Comparison of ENCODE assay signal across 9 mouse cellular contexts in genomic region chr14:106500344-106501135, GRCm38 (mm10).
DNase-seq lines count a peak whose midpoint lies in the region; ATAC-seq lines count a peak whose summit lies in the region.
"Had no signal": no experiment of that assay in that cellular context is flagged by ENCODE, and none has a peak within 500 bp of the region (broad histone marks: within the 10 kb centered on the region; RNA-seq: fewer than 3 reads in every experiment).

No protein-coding gene starts in this region.

- H3K9ac ChIP-seq in embryonic facial prominence, embryonic 14.5 days (ENCODE audit: low read depth, low read length) = no peak overlapping the region
- H3K9ac ChIP-seq in intestine, embryonic 16.5 days (ENCODE audit: low read depth, low read length) = no peak overlapping the region
- H3K9ac ChIP-seq: embryonic facial prominence, embryonic 12.5 days had no signal

- 0 out of 2 replicates have a peak, but pooled peaks cover 3% of the 10 kb centered on the region for H3K4me1 ChIP-seq in embryonic facial prominence, embryonic 14.5 days (ENCODE audit: control insufficient read depth, insufficient read depth, low read length)
- H3K4me1 ChIP-seq in intestine, embryonic 16.5 days (ENCODE audit: control insufficient read depth, insufficient read depth, low read length) = no peaks in the 10 kb centered on the region
- H3K4me1 ChIP-seq: embryonic facial prominence, embryonic 12.5 days had no signal

- H3K9me3 ChIP-seq in embryonic facial prominence, embryonic 14.5 days (ENCODE audit: control insufficient read depth, low read length) = no peaks in the 10 kb centered on the region
- H3K9me3 ChIP-seq in intestine, embryonic 16.5 days (ENCODE audit: control insufficient read depth, low read length) = no peaks in the 10 kb centered on the region
- H3K9me3 ChIP-seq: embryonic facial prominence, embryonic 12.5 days had no signal

- H3K27ac ChIP-seq in embryonic facial prominence, embryonic 14.5 days (replicated peaks; ENCODE audit: low read depth, low read length) = no peak overlapping the region
- H3K27ac ChIP-seq in intestine, embryonic 16.5 days (ENCODE audit: low read length) = no peak overlapping the region
- H3K27ac ChIP-seq: embryonic facial prominence, embryonic 12.5 days had no signal

- H3K27me3 ChIP-seq in embryonic facial prominence, embryonic 14.5 days (replicated peaks; ENCODE audit: control insufficient read depth, insufficient read depth, low read length) = no peaks in the 10 kb centered on the region
- H3K27me3 ChIP-seq in intestine, embryonic 16.5 days (replicated peaks; ENCODE audit: control insufficient read depth, insufficient read depth, low read length) = no peaks in the 10 kb centered on the region
- H3K27me3 ChIP-seq: embryonic facial prominence, embryonic 12.5 days had no signal

- peak; percentile 47 for DNase-seq in kidney, adult 9 months
- no peak for DNase-seq in kidney, adult 11 months
- DNase-seq in R1 (ENCODE audit: low read depth, low spot score) = peak; percentile 58
- peak; percentile 88 for DNase-seq in embryonic facial prominence, embryonic 14.5 days (ENCODE audit: low spot score)
- DNase-seq in lung, postnatal 36 days = peak; percentile 63
- peak; percentile 7 for DNase-seq in yolk sac, embryonic 10.5 days (ENCODE audit: low spot score)
- DNase-seq in testis, postnatal 10 days (ENCODE audit: low spot score) = no peak

- 39% methylated on average over 19 of the region's 19 CpGs for WGBS in embryonic facial prominence, embryonic 14.5 days
- WGBS in intestine, embryonic 16.5 days = 37% methylated on average over 19 of the region's 19 CpGs

- H3K4me2 ChIP-seq in embryonic facial prominence, embryonic 14.5 days (ENCODE audit: low read depth, low read length) = peak overlapping the region; percentile 23; the same call in 1 of the 2 replicates
- H3K4me2 ChIP-seq in intestine, embryonic 16.5 days (ENCODE audit: low read depth, low read length) = no peak overlapping the region
- H3K4me2 ChIP-seq: embryonic facial prominence, embryonic 12.5 days had no signal

- H3K36me3 ChIP-seq in embryonic facial prominence, embryonic 14.5 days (ENCODE audit: control insufficient read depth, insufficient read depth, low read length) = no peaks in the 10 kb centered on the region
- no peaks in the 10 kb centered on the region for H3K36me3 ChIP-seq in intestine, embryonic 16.5 days (ENCODE audit: control insufficient read depth, insufficient read depth, low read length)
- H3K36me3 ChIP-seq: embryonic facial prominence, embryonic 12.5 days had no signal

- no peak overlapping the region for H3K4me3 ChIP-seq in embryonic facial prominence, embryonic 14.5 days (ENCODE audit: low read depth, low read length)
- no peak overlapping the region for H3K4me3 ChIP-seq in intestine, embryonic 16.5 days (ENCODE audit: low read length)
- H3K4me3 ChIP-seq: embryonic facial prominence, embryonic 12.5 days had no signal

- peak; percentile 41; the same call in 1 of the 2 replicates for ATAC-seq in embryonic facial prominence, embryonic 14.5 days (ENCODE audit: low read depth)
- ATAC-seq in intestine, embryonic 16.5 days = peak; percentile 42

Comparison
In these comparisons a context has a peak if more than half of its experiments do, and no peak if none do; other contexts are left out.
1. DNase-seq: peak in kidney, adult 9 months (single experiment), R1 (single experiment), embryonic facial prominence, embryonic 14.5 days (single experiment), lung, postnatal 36 days (single experiment) and yolk sac, embryonic 10.5 days (single experiment); none in kidney, adult 11 months (single experiment) and testis, postnatal 10 days (single experiment).